Mouse (Mus musculus) mesoderm, embryonic 11.5 days (tissue): ENCODE measurements around the gene Rbfox1.

Experiments
- DNase-seq: peaks from one replicate; pipeline ENCODE4 v3.0.0-alpha.2; 2012; ENCODE audit warnings: low read depth, low spot score

Gene Rbfox1

DNA sequence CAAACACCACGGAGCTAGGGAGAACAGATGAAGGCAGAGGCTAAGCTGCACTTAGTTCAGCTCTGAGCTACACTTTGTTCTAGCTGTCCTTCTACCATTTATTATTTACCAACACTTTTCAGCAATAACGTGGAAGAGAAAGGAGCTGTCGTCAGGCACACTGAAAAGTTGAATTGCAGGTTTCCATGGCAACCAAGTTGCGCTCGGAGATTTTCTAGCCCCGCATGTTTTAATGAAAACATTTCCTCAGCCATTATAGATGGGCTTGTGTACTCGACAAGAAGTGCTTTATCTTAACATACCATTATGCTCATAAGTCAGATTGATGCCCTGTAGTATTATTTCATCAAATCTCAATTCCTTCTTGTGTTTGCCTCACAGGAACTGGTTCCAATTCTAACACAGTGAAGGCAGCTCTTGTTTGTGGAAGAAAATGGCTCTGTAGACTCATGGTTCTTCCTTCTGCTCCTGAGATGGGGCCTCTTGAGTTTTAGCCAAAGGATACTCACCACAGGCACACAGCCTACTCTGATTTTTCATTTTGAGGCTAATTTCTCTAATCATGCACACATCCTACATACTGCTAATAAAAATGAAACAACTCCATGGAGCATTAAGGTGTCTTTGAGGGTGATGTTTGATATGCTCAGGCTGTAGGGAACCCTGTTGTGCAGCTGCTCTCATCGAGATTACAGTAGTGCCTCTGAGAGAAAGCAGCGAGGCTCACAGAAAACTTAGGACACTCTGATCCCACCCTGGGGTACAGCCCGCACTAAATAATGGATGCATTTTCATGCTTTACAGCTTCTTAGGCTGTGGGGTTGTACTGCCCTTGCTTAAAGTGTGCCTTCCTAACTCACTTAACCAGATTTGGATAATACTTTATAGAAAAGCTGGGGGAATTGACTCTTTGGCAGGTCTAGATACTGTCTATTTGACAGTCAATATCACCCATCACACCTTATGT lies 107.2 kb downstream of the Rbfox1 start:
- peak; percentile 31 for DNase-seq

DNA sequence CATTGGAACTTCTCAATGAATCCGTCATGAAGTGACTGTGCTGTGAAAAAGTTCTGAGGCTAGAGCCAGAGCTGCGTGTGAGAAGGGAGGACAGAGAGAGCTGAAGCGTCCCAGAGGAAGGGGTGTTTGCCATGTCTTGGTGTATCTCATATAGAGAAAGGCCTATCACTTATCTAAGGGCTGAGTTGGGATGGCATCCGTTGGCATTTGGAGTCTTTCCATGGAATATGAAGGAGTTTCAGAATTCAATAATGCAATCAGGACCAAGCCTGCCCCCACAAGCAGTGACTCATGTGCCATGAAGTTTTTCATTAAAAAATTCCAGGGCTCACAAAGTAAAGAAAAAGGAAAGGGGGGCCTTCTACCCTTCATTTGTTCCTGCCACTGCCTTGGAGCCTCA lies 112.0 kb downstream of the Rbfox1 start:
- DNase-seq = no peak

DNA sequence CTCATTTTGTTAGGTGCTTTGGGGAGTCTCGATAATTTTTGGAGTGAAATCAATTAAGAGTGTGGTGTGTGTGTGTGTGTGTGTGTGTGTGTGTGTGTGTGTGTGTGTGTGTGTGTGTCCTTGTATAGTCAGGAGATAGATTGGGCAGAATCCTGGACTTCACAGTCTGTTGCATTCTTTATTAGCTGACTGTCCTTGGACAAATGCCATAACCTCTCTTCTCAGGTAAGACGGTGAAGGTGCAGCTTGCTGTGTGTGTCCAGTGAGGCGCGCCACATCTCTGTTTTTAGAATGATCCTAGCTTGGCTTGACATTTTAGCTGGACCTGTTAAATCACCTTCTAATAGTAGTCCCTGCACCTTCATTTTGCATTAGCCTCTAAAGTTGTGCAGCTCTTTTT lies 112.5 kb downstream of the Rbfox1 start:
- no peak for DNase-seq

DNA sequence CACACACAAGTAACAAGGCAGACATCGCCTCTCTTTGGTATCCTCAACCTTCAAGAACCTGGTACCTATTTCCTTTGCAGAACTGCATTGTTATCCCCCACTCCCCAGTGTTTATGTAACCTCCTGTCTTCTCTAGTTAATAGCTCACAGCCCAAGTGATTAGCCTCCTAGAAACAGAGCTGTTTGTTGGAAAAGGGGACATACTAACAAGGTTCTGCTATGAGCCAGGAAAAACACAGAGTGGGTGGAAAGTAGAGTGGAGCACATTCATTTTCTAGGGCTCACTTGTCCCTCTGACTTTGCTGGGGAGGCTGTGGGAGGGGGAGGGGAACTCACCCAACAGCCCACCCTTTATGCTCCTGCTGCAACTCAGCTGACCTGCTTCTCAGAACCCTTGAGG lies 114.9 kb downstream of the Rbfox1 start:
- DNase-seq = no peak

DNA sequence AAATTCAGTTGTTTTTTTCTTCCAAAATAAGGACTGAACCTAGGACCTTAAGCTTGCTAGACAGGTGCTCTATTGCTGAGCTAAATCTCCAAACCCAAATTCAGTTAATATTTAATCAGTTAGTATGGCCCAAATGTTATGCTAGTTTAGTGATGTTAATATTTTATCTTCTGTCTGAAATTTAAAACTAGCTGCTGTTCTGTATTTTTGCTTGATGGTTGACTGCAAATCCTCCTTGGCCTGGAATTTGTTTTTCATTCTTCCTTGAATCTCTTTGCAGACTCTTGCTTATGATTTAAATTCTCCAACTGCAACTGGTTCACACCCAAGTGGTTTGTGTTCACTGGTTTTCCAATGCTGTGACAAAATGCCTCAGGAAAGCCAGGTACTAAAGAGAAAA lies 121.8 kb downstream of the Rbfox1 start:
- no peak for DNase-seq

DNA sequence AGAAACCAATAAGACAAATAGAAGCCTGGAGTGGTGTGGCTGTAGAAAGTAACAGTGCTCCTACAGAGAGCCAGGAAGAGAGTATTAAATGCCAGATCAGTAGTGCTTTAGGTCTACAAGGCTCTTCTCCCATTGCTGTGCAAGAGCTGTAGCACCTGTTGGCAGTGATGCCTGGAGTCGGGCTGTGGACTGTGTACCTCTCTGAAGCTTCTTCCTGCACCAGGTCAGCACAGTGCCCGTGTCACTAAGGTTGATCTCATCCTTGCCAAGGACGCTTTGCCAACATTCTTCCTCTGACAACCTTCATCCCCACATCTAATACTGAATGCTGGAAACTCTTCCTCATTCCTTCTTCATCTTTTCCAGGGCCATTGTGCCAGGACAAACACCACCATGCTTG lies 127.7 kb downstream of the Rbfox1 start:
- no peak for DNase-seq

DNA sequence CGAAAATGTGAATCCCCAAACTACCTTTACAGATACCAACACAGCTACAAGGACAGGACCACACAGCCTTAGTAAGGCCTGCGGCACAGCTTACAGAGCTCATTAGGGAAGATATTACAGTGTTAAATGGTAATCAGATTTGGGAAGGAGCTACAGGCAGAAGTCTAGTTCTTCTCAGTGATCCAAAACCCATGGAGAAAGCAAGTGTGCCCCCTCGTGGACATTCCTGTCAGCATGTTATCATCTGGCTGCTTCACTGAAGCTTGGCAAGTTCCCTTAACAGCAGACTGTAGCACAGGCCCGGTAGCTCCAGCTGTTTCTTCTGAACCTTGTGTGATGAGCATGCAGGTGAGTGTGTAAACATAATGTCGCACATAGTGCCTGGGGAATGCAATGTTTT lies 133.5 kb downstream of the Rbfox1 start:
- peak; percentile 73 for DNase-seq

DNA sequence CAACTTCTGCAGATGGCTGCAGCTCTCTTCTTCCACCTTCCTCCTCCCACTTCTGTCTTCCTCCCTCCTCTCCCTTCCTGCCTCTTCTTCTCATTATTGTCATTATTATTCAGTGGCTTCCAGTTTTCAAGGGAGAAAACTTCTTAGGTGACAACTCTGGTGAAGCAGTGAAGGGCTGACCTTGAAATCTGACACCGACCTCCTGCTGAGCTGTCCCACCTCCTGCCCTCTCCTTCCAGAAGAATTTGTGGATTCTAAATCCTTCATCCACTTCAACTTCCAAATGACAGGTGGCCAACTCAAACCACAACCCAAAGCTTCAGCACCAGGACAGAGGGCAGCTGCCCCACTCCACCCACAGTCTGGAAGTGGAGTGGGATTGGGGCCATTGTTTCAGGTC lies 134.2 kb downstream of the Rbfox1 start:
- DNase-seq = peak; percentile 30

DNA sequence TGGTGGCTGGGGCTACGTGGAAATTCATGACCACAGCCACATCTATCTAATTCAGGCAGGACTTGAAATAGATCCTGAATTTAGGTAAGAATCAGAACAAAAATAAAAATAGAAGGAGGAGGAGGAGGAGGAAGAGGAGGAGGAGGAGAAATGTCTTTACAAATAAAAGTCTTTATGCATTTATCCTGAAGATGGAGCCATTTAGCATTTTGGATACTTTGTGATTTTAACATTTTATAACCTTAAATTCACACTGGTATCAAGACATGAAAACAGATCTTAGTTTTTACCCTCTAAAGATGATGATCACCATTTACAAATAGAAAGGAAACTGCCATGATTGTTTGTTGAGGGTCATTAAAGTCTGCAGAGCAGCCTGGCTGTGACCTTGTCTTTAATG lies 146.1 kb downstream of the Rbfox1 start:
- no peak for DNase-seq

DNA sequence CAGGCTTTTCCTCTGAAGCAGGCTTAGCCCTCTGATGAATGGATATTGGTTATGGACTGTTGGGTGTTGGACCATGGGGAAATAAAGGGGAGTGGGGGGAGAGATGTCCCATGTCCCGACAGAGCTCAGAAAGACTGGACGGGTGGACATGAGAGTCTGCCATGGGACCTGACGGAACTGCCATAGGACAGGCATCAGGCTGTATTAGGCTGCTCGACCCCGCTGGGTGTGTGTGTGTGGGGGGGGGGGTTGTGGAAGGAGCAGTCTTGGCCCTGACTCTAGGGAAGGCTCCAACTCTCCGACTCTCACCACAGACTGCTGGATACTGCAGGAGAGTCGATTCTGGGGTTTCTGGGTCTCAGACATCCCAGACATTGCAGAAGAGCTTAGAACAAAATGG lies 147.4 kb downstream of the Rbfox1 start:
- DNase-seq = no peak

DNA sequence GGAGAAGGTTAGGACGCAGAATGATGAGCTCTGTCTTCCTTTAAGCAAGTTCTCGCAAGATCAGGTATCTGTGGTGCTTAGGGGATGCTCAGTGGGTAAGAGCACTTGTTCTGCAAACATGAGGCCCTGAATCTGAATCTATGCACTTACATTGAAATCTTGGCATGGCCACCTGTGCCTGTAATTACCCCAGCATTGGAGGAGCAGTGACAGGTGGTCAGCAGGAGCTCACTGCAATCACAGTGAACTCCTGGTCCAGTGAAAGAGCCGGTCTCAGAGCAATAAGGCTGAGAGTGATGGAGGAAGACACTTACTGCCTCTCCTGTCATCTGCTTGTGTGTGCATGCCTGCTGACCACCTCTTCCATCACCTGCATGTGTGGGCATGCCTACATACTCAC lies 149.7 kb downstream of the Rbfox1 start:
- DNase-seq = no peak

DNA sequence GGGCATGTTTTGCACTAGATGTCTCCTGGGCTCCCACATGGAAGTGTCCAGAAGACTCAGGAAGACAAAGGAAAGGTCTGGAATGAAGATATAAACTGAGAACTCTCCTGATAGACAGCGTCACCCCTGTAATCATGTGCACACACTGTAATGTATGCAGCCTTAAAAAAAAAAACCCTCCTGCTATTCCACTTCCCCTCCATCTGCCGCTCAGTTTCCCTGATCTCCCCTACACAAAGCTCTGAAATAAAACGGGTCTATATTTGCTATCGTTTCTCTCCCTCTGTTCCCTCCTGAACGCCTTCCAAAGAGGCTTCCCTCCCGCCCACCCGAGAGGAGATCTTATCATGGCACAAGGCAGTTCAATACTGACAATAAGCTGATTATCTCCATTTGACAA lies 151.9 kb downstream of the Rbfox1 start:
- DNase-seq = no peak

DNA sequence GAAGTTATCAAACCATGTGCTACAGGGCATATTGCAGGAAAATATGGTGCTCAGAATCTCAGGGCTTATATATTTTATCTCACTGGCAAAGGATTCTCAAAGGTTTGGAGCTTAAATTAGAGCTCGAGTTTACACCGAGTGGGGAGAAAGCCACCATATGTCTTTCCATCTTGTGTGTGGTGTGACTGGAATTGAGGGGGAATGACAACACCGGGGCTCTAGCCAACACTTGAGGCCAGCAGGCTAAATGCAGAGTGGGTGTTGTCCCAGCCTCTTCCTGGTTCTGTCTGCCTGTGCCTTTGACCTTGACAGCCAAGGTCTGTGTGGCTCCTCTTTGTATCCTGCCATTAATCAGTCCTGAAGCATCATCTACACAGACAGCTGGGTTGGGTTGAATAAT lies 157.6 kb downstream of the Rbfox1 start:
- DNase-seq = no peak

DNA sequence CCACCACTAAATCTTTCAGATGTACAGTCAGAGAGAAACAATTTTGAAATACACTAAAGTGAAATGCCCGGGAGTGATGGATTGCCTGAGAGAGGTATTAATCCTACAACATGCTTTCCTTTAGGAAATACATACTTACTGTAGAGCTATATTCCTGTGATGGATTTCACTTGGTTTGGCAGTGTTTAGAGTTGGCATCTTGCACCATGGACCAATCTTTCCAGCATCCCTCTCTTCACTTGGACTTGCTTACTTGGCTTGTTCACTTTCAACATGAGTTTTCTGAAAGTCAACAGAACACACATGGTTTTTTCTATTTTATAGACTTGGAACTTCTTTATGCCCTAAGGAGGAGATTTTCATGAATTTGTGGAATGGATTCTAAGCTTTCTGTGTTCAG lies 163.4 kb downstream of the Rbfox1 start:
- DNase-seq = no peak

DNA sequence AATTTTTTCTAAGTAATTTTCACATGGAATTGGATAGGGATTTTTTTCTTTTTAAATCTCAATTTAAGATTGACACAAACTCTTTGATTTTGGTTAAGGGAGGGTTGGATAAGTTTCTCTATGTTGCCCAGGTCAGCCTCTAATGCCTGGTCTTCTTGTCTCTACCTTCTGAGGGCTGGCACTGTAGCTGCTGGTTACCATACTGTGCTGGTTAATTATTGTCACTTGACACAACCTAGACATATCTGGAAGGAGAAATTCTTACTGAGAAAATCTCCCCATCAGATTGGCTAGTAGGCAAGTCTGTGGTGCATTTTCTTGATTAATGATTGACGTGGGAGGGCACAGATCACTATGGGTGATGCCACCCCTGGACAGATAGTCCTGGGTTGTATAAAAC lies 177.3 kb downstream of the Rbfox1 start:
- DNase-seq = no peak

DNA sequence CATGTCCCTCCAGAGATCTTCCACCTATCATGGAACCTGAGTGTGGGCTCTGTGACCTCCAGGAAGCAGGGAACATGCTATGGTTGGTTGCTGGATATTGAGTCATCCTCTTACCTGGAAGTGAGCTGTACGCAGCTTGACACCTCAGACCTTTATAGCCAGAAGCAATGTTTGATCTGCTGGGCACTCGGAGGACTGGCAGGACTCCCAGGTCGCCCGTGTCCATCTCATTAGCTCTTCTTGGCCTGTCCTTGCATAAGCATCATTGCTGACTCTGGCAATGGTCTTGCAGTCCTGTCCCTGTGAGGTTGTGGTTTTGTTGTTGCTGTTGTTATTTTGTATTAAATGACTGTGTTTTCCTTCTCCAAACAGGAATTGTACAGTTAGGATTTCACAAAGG lies 180.3 kb downstream of the Rbfox1 start:
- no peak for DNase-seq

DNA sequence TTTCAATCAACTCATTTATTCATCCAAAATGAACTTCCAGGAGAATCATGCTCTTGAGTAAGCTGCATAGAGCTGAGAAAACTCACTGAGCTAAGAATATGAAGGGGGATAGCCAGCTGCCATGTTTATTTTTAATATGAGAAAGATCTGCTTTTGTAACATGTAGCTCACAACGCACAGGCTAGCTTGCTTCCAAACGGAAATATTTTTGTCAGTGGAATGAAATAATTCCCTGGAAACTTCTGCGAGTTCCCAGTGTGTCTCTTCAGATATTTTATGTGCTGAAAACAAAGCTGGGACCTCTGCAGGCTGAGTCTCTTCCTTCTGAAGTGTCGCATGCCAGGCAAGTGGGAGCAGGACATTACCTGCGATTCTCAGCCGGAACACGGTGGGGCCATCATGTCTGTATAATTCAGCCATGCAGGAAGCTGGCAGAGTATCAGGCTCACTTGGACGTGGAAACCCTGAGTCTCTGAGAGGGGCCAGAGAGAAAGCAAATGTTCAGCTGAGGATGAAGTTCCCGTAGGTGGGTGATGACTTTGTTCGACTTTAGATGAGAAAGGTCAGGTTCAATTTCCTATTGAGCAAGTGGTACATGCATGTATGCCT lies 190.4 kb downstream of the Rbfox1 start:
- DNase-seq = no peak

DNA sequence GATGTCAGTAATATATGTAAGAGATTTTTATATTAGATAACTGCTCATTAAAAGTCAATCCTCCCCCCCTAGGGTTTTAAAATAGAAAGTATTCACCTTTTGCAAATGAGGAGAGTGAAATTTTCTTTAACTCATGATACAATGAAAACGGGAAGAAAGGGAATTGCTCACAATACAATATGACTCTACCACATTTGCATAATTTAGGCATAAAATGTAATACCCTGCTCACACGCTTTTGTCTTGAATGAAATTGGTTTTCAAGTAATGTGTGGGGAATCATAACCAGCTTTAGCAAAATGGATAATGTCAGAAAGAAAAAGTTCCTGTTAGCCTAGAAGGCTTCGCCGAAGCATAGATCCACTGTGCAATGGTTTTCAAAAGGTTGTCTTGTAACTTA lies 193.9 kb downstream of the Rbfox1 start:
- DNase-seq = no peak

DNA sequence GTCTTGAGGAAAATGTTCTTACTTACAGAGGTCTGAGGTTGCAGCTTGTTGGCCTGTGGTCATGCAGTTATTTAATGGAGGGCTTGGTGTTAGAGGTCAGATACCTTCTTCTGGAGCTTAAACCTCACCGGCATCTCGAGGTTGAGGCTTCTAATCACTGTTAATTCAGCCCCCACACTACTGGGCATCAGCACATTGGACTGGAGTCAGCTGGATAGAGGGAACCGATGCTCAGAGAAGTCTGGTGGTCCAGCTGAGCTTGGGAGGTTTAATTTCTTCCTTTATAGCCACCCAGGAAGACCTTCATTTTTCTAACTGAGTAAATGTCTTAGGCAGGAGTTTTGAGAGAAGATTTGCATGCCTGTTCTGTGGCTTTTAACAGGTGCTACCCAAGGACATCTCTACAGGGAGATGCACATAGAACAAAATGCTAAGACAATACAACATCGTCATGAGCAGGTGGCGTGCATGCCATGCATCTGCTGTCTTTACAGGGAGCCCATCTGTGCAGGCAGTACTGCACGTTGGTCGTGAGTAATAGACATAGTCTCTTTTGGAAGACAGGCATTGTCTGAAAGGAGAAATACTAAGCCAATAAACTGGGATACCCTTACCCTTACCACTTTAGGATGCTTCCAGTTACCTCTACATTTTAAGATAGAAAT lies 199.7 kb downstream of the Rbfox1 start:
- no peak for DNase-seq

DNA sequence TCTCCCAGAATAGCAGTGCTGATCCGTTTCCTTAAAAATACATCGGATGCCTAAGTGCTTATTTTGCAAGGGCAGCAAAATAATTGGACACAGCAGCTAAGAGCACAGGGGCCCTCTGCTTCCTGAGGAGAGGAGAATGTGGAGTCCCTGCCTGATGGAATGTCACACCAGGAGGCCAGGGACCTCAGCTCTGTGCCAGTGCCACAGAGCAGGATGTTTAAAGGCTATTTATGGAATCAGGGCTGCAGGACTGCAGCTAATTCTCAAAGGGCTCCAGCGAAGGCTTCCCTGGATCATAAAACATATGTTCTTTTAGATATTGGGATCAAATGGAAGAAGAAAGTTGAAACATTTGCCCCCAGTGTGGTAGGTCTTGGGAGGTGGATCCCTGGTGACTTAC lies 201.0 kb downstream of the Rbfox1 start:
- DNase-seq = peak; percentile 25

DNA sequence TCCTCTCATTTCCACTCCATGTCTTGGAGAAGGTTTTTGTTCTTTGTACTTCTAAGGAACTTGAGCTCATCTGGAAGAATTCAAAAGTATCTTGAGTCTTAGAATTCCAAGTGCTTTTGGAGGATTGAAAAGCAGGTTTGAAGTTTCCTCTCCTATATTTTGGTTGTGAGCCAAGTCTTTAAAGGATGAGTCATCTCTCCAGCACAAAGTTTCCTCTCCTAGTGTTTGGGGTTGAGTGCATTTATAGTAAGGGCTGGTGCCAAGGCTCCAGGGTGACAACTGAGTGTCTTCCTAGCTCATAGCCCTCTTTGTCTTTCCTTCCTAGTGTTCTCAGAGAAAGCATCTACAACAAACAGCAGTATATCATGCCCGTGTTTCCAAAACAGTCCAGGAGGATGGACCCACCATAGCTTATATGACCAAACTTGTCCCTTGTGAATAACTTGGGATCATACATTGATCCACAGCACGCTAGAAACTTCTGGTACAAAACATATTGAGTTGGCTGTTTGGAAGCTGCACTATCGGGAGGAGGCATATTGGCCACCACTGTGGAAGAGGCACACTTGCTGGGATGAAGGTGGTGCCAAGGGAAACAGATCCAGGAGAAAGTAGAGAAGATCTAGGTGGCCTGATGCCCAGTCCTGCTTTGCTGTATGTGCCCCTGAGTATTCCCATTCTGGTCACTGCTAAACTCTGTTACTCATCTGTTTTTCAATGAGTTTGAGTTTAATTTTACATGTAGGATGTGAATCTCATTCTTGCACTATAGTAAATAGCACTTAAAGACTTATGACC lies 206.4 kb downstream of the Rbfox1 start:
- DNase-seq = no peak
